Mouse (Mus musculus) brain, embryonic 18.5 days (tissue): ENCODE data around the gene Sptlc3.

Source experiments
- DNase-seq: peaks from one replicate; pipeline ENCODE4 v3.0.0-alpha.2; 2012; ENCODE audit warnings: low read depth, low spot score

Sptlc3 gene

GRCm38 (mm10) chr2:139493836-139494235 lies at the start of gene Sptlc3:
Gene Sptlc3 (plus strand): TSS chr2:139493913.
- no peak for DNase-seq

DNA sequence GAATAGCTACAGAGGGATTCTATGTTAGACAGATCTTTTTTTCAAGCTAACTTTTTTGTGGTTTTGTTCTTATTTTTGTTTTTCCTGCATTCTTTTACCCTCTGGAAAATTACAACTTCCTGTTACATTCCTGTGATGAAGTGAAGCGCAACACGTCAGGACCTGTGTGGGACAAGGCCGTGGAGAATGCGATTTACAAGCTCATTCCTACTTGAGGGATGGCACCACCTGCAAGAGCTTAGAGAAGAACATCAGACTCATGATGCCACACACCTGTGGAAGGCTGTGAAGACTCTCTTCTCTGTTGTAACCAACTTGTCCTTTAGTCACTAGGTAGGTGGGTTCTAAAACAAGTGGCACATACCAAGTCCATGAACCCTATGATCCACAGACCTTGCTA lies 26.0 kb upstream of the Sptlc3 start:
- no peak for DNase-seq

- DNase-seq: no peak
Observed at GRCm38 (mm10) chr2:139488708-139489107, 5.0 kb upstream of the Sptlc3 start.

DNA sequence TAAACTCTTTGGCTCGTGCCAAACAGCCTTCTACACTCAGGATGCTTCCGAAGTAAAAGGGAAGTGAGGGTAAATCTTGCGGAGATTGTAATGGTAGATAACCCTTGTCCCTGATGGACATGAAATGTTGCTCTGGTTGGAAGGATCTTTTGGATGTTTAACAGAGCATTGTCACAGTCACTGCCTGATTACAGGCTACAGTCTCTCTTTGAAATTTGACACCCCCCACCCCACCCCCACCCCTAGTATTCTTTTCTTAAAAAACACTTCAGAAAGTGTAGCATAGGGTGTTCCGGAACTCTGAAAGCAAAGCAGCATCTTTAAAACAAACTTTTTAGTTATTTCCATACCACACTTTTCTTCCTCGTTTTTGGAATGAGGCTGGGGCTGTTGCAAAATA lies 916 bp downstream of the Sptlc3 start:
- DNase-seq: no peak

- no peak for DNase-seq
Observed at GRCm38 (mm10) chr2:139561966-139562505, 68.3 kb downstream of the Sptlc3 start.

- DNase-seq: no peak
Observed at GRCm38 (mm10) chr2:139579280-139579679, 85.6 kb downstream of the Sptlc3 start.

DNA sequence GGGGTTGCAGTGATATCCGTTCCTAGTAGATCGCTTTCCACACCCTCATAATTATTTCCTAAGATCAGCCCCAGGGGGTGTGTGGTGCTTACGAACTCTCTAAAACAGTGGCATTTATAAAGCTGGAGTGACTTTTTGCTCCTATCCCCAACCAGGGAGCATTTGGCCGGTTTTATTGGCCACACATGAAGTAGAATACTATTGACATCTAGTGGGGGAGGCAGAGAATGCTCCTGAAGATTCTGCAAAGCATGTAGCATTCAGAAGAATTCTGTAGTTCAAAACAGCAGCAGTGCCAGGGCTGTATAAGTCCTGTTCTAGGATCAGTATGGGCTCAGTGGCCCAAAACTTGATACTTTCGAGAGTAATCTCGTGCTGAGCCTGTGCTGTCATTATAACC lies 89.1 kb downstream of the Sptlc3 start:
- no peak for DNase-seq

- no peak for DNase-seq
Observed at GRCm38 (mm10) chr2:139587660-139588200, 94.0 kb downstream of the Sptlc3 start.

DNA sequence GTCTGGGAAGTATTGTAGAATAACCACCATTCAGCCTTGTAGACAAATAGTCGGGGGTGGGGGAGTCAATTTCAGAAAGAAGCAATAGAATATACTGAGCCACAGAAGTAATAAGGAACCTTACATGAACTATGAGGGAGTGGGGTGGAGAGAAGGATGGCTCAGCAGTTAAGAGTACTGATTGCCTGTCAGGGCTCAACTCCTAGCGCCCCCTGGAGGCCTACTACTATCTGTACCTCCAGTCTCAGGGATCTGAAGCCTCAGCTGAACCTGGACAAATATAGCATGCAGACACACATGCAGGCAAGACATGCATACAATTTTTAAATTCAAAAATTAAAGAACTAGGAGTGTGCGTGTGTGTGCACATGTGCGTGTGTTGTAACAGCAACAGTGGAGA lies 96.2 kb downstream of the Sptlc3 start:
- no peak for DNase-seq

GRCm38 (mm10) chr2:139590888-139591698 lies 97.4 kb downstream of the Sptlc3 start:
- DNase-seq: peak; percentile 32

DNA sequence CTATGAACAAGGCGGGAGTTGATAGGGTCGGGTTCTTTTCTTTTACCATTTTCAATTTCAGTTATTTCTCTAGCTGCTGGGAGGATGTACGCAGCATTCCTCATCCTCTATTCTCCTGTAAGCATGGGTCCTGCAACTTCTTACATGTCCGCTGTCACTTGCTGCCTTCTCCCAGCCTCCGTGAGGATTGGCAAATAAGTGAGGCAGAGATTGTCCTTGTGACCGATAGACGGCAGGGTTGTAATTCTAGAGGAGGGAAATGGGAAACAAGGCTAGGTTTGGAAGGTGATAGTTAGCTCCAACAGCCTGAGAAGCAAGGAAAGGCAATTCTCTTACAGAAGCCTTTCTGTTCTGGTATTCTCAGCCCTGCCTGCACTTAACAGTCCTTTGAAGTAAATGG lies 98.4 kb downstream of the Sptlc3 start:
- no peak for DNase-seq

GRCm38 (mm10) chr2:139597229-139597628 lies 103.5 kb downstream of the Sptlc3 start:
- DNase-seq: no peak

GRCm38 (mm10) chr2:139601543-139602194 lies 108.0 kb downstream of the Sptlc3 start:
- DNase-seq: no peak

- no peak for DNase-seq
Observed at GRCm38 (mm10) chr2:139608167-139608566, 114.5 kb downstream of the Sptlc3 start.

GRCm38 (mm10) chr2:139608810-139609209 lies 115.1 kb downstream of the Sptlc3 start:
- DNase-seq: no peak

DNA sequence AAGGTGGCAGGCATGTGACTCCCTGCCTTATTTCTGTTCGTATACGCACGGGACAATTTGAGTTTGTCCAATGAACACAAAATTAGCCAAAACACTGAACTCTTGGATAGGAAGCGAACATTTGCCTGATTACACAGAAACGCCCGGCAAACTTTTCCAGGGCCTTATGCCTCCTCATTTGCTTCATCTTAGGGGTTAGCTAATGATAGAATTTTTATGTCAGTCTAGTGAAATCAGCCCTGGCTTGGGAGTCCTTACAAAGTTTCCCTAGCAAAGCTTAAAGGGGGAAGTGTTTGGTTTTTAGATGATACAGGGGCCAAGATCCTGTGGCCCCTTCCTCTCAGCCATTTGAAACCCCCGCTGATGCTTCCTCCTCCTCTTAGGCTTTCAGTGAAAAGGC lies 115.5 kb downstream of the Sptlc3 start:
- no peak for DNase-seq

DNA sequence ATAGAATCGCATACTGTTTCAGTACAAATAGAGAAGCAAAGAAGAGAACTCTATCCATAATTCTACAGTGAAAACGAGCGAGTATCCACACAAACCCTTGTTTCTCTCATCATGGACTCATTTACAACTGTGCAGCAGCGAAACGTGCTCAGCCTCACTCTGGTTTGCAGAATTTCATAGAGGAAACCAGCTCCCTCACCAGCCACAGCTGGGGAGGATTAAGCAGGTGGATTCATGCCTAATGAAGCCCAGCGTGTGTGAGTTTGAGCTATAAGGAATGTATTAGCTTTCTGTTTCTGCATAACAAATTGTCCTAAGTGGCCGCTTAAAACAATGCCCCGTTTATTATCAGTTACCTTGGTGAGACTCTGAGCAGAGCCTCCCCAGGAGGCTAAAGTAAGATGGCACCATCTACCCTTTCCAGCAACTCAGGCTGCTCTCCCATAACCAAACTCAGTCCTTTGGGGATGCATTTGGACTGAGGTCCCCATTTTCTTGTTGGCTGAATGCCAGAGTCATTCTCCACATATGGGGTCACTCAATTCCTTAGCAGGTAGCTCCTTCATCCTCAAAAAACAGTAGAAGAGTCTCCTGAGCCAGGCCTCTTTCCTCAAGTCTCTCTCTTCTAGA lies 116.1 kb downstream of the Sptlc3 start:
- no peak for DNase-seq

GRCm38 (mm10) chr2:139612410-139613107 lies 118.8 kb downstream of the Sptlc3 start:
- no peak for DNase-seq

GRCm38 (mm10) chr2:139626496-139626895 lies 132.8 kb downstream of the Sptlc3 start:
- no peak for DNase-seq

- DNase-seq: no peak
Observed at GRCm38 (mm10) chr2:139628731-139629130, 135.0 kb downstream of the Sptlc3 start.

GRCm38 (mm10) chr2:139629653-139630052 lies 135.9 kb downstream of the Sptlc3 start:
- DNase-seq: no peak
